Mouse (Mus musculus) MEL (cell line): ENCODE measurements at regions not wholly inside any gene's neighbourhood (a gene's known extent, or its start where the extent isn't known, plus 50 kb on each side); places are given as distances from the start of the nearest gene placed in this dataset.
"Not testable (repeated sequence)": the region's sequence is repeated elsewhere in the genome, so short reads cannot be mapped to it uniquely, and the experiment has no call there.

Experiments used
- DNase-seq: peaks from one replicate; pipeline ENCODE4 v3.0.0; 2011; ENCODE audit warnings: low read depth, low spot score
- H3K27ac ChIP-seq: 2 replicates; pipeline ENCODE4 v1.5.1; 2012; ENCODE audit warnings: low read depth, mild to moderate bottlenecking, control low read depth, low read length, moderate library complexity; ENCODE audit not compliant: control insufficient read depth
- H3K27me3 ChIP-seq, 2 experiments: fragments of 150-350 bp in 1 of 2; sonication (generic) in 1 of 2; 2 replicates each; pipeline ENCODE4 v1.6.1; 2012; ENCODE audit warnings: low read length in 2 of 2, mild to moderate bottlenecking in 2 of 2, improper control_type of control experiment in 1 of 2, moderate library complexity in 1 of 2; ENCODE audit not compliant: insufficient read depth in 2 of 2, control insufficient read depth in 1 of 2
- H3K36me3 ChIP-seq, 2 experiments: 2 replicates each; pipeline ENCODE4 v1.6.1; 2012 to 2014; ENCODE audit warnings: low read length in 2 of 2, improper control_type of control experiment in 1 of 2, inconsistent platforms in 1 of 2, mild to moderate bottlenecking in 1 of 2; ENCODE audit not compliant: insufficient read depth in 2 of 2, control insufficient read depth in 1 of 2
- H3K4me1 ChIP-seq, 2 experiments: fragments of 150-350 bp in 1 of 2; sonication (generic) in 1 of 2; 2 replicates each; pipeline ENCODE4 v1.6.1; 2012; ENCODE audit warnings: low read length in 2 of 2, improper control_type of control experiment in 1 of 2, mild to moderate bottlenecking in 1 of 2; ENCODE audit not compliant: insufficient read depth in 2 of 2, control insufficient read depth in 1 of 2
- H3K4me3 ChIP-seq, 2 experiments: fragments of 150-350 bp in 1 of 2; sonication (generic) in 1 of 2; 2 replicates each; pipeline ENCODE4 v1.5.1; 2012; ENCODE audit warnings: low read depth in 2 of 2, low read length in 2 of 2, mild to moderate bottlenecking in 2 of 2, moderate library complexity in 2 of 2, control low read depth in 1 of 2, improper control_type of control experiment in 1 of 2; ENCODE audit not compliant: control insufficient read depth in 1 of 2, insufficient read depth in 1 of 2
- H3K79me2 ChIP-seq: 2 replicates; pipeline ENCODE4 v1.6.1; 2012; ENCODE audit warnings: mild to moderate bottlenecking, low read length, moderate library complexity; ENCODE audit not compliant: control insufficient read depth, poor library complexity, insufficient read depth
- H3K9ac ChIP-seq: 2 replicates; pipeline ENCODE4 v1.6.1; 2012; ENCODE audit warnings: low read depth, mild to moderate bottlenecking, control low read depth, low read length, moderate library complexity; ENCODE audit not compliant: control insufficient read depth, poor library complexity, severe bottlenecking
- H3K9me3 ChIP-seq: fragments of 150-350 bp; sonication (generic); replicated peaks from 2 replicates; pipeline ENCODE4 v1.6.1; 2012; ENCODE audit warnings: mild to moderate bottlenecking, low read length, improper control_type of control experiment, moderate library complexity; ENCODE audit not compliant: insufficient read depth
- BHLHE40 ChIP-seq: IDR thresholded peaks from 2 replicates; pipeline ENCODE4 v1.6.1; 2012; ENCODE audit warnings: low read depth, mild to moderate bottlenecking, inconsistent platforms, low read length, improper control_type of control experiment, borderline replicate concordance
- CHD1 ChIP-seq: IDR thresholded peaks from 2 replicates; pipeline ENCODE4 v1.6.1; 2012; ENCODE audit warnings: low read depth, mild to moderate bottlenecking, inconsistent platforms, low read length, improper control_type of control experiment
- CHD2 ChIP-seq: IDR thresholded peaks from 2 replicates; pipeline ENCODE4 v1.6.1; 2011; ENCODE audit warnings: low read length, improper control_type of control experiment
- ELF1 ChIP-seq: IDR thresholded peaks from 2 replicates; pipeline ENCODE4 v1.6.1; 2014; ENCODE audit warnings: low read depth, mild to moderate bottlenecking, inconsistent platforms, low read length, improper control_type of control experiment, moderate library complexity
- JUND ChIP-seq: IDR thresholded peaks from 2 replicates; pipeline ENCODE4 v1.6.1; 2011; ENCODE audit warnings: low read depth, mild to moderate bottlenecking, improper control_type of control experiment, low read length
- KAT2A ChIP-seq: conservative IDR thresholded peaks from 2 replicates; pipeline ENCODE4 v1.6.1; 2012; ENCODE audit warnings: low read depth, low read length, improper control_type of control experiment, inconsistent platforms
- MAFK ChIP-seq: IDR thresholded peaks from 2 replicates; pipeline ENCODE4 v1.6.1; 2011; ENCODE audit warnings: low read depth, mild to moderate bottlenecking, low read length, improper control_type of control experiment, borderline replicate concordance
- MAX ChIP-seq: IDR thresholded peaks from 2 replicates; pipeline ENCODE4 v1.6.1; 2011; ENCODE audit warnings: low read length, improper control_type of control experiment
- MAZ ChIP-seq: IDR thresholded peaks from 2 replicates; pipeline ENCODE4 v1.6.1; 2012; ENCODE audit warnings: low read depth, mild to moderate bottlenecking, inconsistent platforms, low read length, improper control_type of control experiment
- POLR2A ChIP-seq, 2 experiments: IDR thresholded peaks; 2 replicates each; pipeline ENCODE4 v1.6.1; 2011 to 2012; ENCODE audit warnings: low read length in 2 of 2, mild to moderate bottlenecking in 2 of 2, control low read depth in 1 of 2, improper control_type of control experiment in 1 of 2, low read depth in 1 of 2, moderate library complexity in 1 of 2; ENCODE audit not compliant: control insufficient read depth in 1 of 2, insufficient read depth in 1 of 2, poor library complexity in 1 of 2
- RCOR1 ChIP-seq: IDR thresholded peaks from 2 replicates; pipeline ENCODE4 v1.6.1; 2012; ENCODE audit warnings: low read depth, mild to moderate bottlenecking, inconsistent platforms, low read length, improper control_type of control experiment
- USF1 ChIP-seq: IDR thresholded peaks from 2 replicates; pipeline ENCODE4 v1.6.1; 2014; ENCODE audit warnings: low read depth, mild to moderate bottlenecking, inconsistent platforms, low read length, improper control_type of control experiment, moderate library complexity
- USF2 ChIP-seq, 2 experiments: IDR thresholded peaks; 2 replicates each; pipeline ENCODE4 v1.6.1; 2011 to 2012; ENCODE audit warnings: improper control_type of control experiment in 2 of 2, low read length in 2 of 2, borderline replicate concordance in 1 of 2, inconsistent platforms in 1 of 2, low read depth in 1 of 2, mild to moderate bottlenecking in 1 of 2; ENCODE audit not compliant: insufficient read depth in 1 of 2
- ZC3H11A ChIP-seq: IDR thresholded peaks from 2 replicates; pipeline ENCODE4 v1.6.1; 2012; ENCODE audit warnings: low read depth, mild to moderate bottlenecking, inconsistent platforms, low read length, improper control_type of control experiment
- ZMIZ1 ChIP-seq: IDR thresholded peaks from 2 replicates; pipeline ENCODE4 v1.6.1; 2012; ENCODE audit warnings: low read depth, mild to moderate bottlenecking, inconsistent platforms, low read length, improper control_type of control experiment, moderate library complexity
- ZNF384 ChIP-seq: IDR thresholded peaks from 2 replicates; pipeline ENCODE4 v1.6.1; 2012; ENCODE audit warnings: low read depth, mild to moderate bottlenecking, inconsistent platforms, low read length, improper control_type of control experiment

DNA sequence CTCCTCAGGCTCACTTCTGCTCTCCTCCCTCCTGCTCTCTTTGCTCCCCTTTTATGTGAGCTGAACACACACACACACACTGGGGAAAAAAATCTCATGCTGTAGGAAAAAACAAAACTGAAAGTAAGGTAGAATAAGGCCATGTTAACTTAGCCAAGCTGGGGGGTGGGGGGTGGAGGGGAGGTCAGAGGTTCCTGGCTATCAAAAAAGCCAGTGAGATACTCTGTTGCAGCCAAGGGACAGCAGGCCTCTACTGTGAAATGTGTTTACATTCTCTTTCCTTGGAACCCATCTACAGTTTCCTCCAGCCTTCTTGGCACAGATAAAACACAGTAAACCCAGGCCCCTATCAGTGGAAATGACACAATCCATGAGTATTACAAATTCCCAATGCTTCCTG lies 53.0 kb upstream of the Gbp6 start:
- no peaks in the 10 kb centered on the region for H3K79me2 ChIP-seq
- no peaks in the 10 kb centered on the region for H3K27me3 ChIP-seq
- no peak for DNase-seq
- no peaks in the 10 kb centered on the region for H3K4me1 ChIP-seq
- TF ChIP-seq JUND, result no peak
- no peak for TF ChIP-seq BHLHE40
- no peak for TF ChIP-seq MAFK
- no peak for TF ChIP-seq ZNF384
- TF ChIP-seq ZC3H11A, result no peak
- no peak for TF ChIP-seq CHD1
- no peak for TF ChIP-seq MAX
- no peak for TF ChIP-seq ELF1
- no peak for TF ChIP-seq MAZ
- TF ChIP-seq ZMIZ1, result no peak
- TF ChIP-seq KAT2A, result no peak
- TF ChIP-seq USF2 (IDR thresholded peaks at IDR 0.05; ENCODE audit: borderline replicate concordance in 1 of 2, insufficient read depth in 1 of 2, low read depth in 1 of 2, low read length in 2 of 2), result no peak
- TF ChIP-seq CHD2, result no peak
- TF ChIP-seq POLR2A (IDR thresholded peaks at IDR 0.05; ENCODE audit: control insufficient read depth in 1 of 2, insufficient read depth in 1 of 2, low read depth in 1 of 2, low read length in 2 of 2, poor library complexity in 1 of 2), result no peak
- TF ChIP-seq RCOR1, result no peak
- TF ChIP-seq USF1, result no peak
- H3K9me3 ChIP-seq, result no peaks in the 10 kb centered on the region
- no peak overlapping the region for H3K4me3 ChIP-seq
- H3K36me3 ChIP-seq, result no peaks in the 10 kb centered on the region
- H3K27ac ChIP-seq, result no peak overlapping the region
- H3K9ac ChIP-seq, result no peak overlapping the region

DNA sequence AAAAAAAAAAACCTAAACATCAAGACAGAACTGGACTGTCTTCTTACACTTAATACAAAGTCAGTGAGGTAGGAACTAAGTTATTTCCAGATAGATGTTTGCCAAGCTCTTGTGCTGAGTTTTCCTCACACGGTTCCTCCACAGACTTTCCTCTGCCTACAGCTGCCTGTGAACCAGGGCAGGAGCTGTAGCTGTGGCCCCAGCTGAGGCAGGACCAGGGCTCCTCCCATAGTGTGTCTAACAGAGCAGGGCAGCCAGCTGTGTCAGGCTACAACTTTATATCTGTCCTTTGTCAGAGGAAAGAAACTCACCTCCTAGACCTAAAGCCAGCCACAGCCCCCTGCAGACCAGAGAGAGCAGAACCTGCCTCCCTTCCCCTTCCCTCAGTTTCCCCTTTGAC lies 52.5 kb upstream of the Gbp6 start:
- not testable (repeated sequence) for DNase-seq

More for the DNA sequence above, 52.5 kb upstream of the Gbp6 start:
- not testable (repeated sequence) for H3K79me2 ChIP-seq, H3K9ac ChIP-seq, H3K4me1 ChIP-seq, H3K27ac ChIP-seq, H3K36me3 ChIP-seq, H3K27me3 ChIP-seq, H3K4me3 ChIP-seq, H3K9me3 ChIP-seq
